Mouse (Mus musculus): ENCODE results near the gene Rbm33.

GRCm38 (mm10) chr5:28453086-28453485, 136.2 kb downstream of the Rbm33 start:
- TF ChIP-seq CTCF (IDR thresholded peaks at IDR 0.05; ENCODE audit: extremely low read depth, insufficient read depth, insufficient read length, insufficient replicate concordance) = no peak
- no peak for TF ChIP-seq POLR2A (IDR thresholded peaks at IDR 0.05; ENCODE audit: low read depth, low read length)

Data from spleen, adult 2 months (tissue).